Mouse (Mus musculus) cerebellum, adult 2 months (tissue): ENCODE measurements around the gene Cep128.

ENCODE experiments used
- CTCF ChIP-seq: fragments of 200-500 bp; IDR thresholded peaks from 2 replicates; pipeline ENCODE4 v1.5.1; 2011; ENCODE audit warnings: low read depth, mild to moderate bottlenecking, control low read depth, low read length, moderate library complexity, borderline replicate concordance; ENCODE audit not compliant: insufficient read depth
- POLR2A ChIP-seq: fragments of 200-500 bp; IDR thresholded peaks from 2 replicates; pipeline ENCODE4 v1.6.1; 2011; ENCODE audit warnings: low read length, control low read depth, borderline replicate concordance; ENCODE audit not compliant: insufficient read depth

GRCm38 (mm10) chr12:91154052-91154451 is 230.2 kb downstream of the Cep128 start:
- no peak for TF ChIP-seq CTCF
- TF ChIP-seq POLR2A, result no peak
